Mouse (Mus musculus): ENCODE measurements at regions not wholly inside any gene's neighbourhood (a gene's known extent, or its start where the extent isn't known, plus 50 kb on each side); places are given as distances from the start of the nearest gene placed in this dataset.

- Histone ChIP-seq H3K4me1 (ENCODE audit: control insufficient read depth, insufficient read depth, low read length) (peaks cover 15% of the 10 kb centered on the region; the same call in 1 of the 2 replicates), H3K4me3 (ENCODE audit: low read depth, low read length) (no peak overlapping the region), H3K27me3 (replicated peaks; ENCODE audit: control insufficient read depth, insufficient read depth, low read length) (no peaks in the 10 kb centered on the region), H3K36me3 (ENCODE audit: control insufficient read depth, insufficient read depth, low read length) (no peaks in the 10 kb centered on the region), H3K27ac (ENCODE audit: low read depth, low read length) (no peak overlapping the region), H3K9me3 (replicated peaks; ENCODE audit: control insufficient read depth, low read length) (no peaks in the 10 kb centered on the region; the same call in 1 of the 2 replicates), H3K4me2 (ENCODE audit: low read length) (no peak overlapping the region), H3K9ac (ENCODE audit: low read length) (no peak overlapping the region)
- DNase-seq (ENCODE audit: low spot score): no peak
- no peak for ATAC-seq
- WGBS: 85% methylated on average over 5 of the region's 5 CpGs
These were observed 131.6 kb downstream of the Slc4a3 start for GRCm38 (mm10) chr1:75677695-75678094.

DNA sequence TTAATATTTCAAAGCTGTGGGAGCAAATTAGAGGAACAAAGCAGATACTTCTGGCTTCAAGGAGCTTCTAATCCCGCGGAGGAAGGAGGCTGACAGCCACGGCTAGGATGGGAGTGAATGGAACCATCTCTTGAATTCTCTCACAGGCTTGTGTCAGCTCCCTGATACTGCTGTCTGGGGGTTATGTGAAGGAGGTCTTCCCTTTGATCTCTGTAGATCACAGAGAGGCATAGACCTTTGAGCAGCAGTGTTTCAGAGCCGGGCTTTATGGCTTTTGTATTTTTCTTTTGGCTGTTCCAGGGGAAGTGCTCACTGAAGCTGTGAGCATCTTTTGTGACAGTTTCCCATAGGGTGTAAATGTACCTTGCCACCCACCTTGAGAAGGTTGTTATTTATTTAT, 132.2 kb downstream of the Slc4a3 start:
- no peaks in the 10 kb centered on the region for H3K27me3 ChIP-seq (replicated peaks; ENCODE audit: control insufficient read depth, insufficient read depth, low read length)
- peaks cover 15% of the 10 kb centered on the region; the same call in 1 of the 2 replicates for H3K4me1 ChIP-seq (ENCODE audit: control insufficient read depth, insufficient read depth, low read length)
- H3K27ac ChIP-seq (ENCODE audit: low read depth, low read length): no peak overlapping the region
- H3K9ac ChIP-seq (ENCODE audit: low read length): no peak overlapping the region
- no peak overlapping the region for H3K4me2 ChIP-seq (ENCODE audit: low read length)
- no peak overlapping the region for H3K4me3 ChIP-seq (ENCODE audit: low read depth, low read length)
- H3K9me3 ChIP-seq (replicated peaks; ENCODE audit: control insufficient read depth, low read length): no peaks in the 10 kb centered on the region; the same call in 1 of the 2 replicates
- WGBS: 19% methylated on average over 4 of the region's 4 CpGs
- peak; percentile 20 for DNase-seq (ENCODE audit: low spot score)
- no peak for ATAC-seq
- no peaks in the 10 kb centered on the region for H3K36me3 ChIP-seq (ENCODE audit: control insufficient read depth, insufficient read depth, low read length)

GRCm38 (mm10) chr1:75680366-75680765, 134.3 kb downstream of the Slc4a3 start:
- WGBS: 11% methylated on average over 10 of the region's 10 CpGs
- peak; percentile 71 for DNase-seq (ENCODE audit: low spot score)
- Histone ChIP-seq H3K27me3 (replicated peaks; ENCODE audit: control insufficient read depth, insufficient read depth, low read length) (no peaks in the 10 kb centered on the region), H3K4me3 (ENCODE audit: low read depth, low read length) (no peak overlapping the region), H3K36me3 (ENCODE audit: control insufficient read depth, insufficient read depth, low read length) (no peaks in the 10 kb centered on the region), H3K4me1 (ENCODE audit: control insufficient read depth, insufficient read depth, low read length) (peaks cover 15% of the 10 kb centered on the region; the same call in 1 of the 2 replicates), H3K9ac (ENCODE audit: low read length) (no peak overlapping the region), H3K9me3 (replicated peaks; ENCODE audit: control insufficient read depth, low read length) (no peaks in the 10 kb centered on the region; the same call in 1 of the 2 replicates), H3K27ac (ENCODE audit: low read depth, low read length) (peak overlapping the region; percentile 55; the same call in 1 of the 2 replicates), H3K4me2 (ENCODE audit: low read length) (0 out of 2 replicates have a peak overlapping the region, but pooled peaks have one; percentile 26)
- peak; percentile 78 for ATAC-seq

DNA sequence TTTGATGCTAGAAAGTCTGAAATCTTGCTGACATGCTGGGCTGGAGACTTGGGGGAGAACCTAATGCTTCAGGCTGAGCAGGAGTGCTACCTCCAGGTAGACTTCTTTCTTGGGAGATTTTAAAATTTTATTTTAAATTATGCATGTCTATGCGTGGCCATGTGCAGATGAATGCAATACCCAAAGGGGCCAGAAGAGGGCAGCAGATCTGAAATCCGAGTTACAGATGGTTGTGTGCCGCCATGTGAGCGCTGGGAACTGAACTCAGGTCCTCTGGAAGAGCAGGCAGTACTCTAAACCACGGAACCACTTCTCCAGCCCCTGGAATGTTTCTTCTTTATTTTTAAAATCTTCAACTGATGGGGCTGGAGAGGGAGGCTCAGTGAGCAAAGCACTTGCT, 135.8 kb downstream of the Slc4a3 start:
- 97% methylated on average over 5 of the region's 5 CpGs for WGBS
- DNase-seq (ENCODE audit: low spot score): no peak
- Histone ChIP-seq H3K27ac (ENCODE audit: low read depth, low read length) (no peak overlapping the region), H3K4me1 (ENCODE audit: control insufficient read depth, insufficient read depth, low read length) (peaks cover 15% of the 10 kb centered on the region; the same call in 1 of the 2 replicates), H3K4me2 (ENCODE audit: low read length) (no peak overlapping the region), H3K27me3 (replicated peaks; ENCODE audit: control insufficient read depth, insufficient read depth, low read length) (no peaks in the 10 kb centered on the region), H3K9ac (ENCODE audit: low read length) (no peak overlapping the region), H3K36me3 (ENCODE audit: control insufficient read depth, insufficient read depth, low read length) (no peaks in the 10 kb centered on the region), H3K4me3 (ENCODE audit: low read depth, low read length) (no peak overlapping the region), H3K9me3 (replicated peaks; ENCODE audit: control insufficient read depth, low read length) (no peaks in the 10 kb centered on the region; the same call in 1 of the 2 replicates)
- ATAC-seq: no peak

DNA sequence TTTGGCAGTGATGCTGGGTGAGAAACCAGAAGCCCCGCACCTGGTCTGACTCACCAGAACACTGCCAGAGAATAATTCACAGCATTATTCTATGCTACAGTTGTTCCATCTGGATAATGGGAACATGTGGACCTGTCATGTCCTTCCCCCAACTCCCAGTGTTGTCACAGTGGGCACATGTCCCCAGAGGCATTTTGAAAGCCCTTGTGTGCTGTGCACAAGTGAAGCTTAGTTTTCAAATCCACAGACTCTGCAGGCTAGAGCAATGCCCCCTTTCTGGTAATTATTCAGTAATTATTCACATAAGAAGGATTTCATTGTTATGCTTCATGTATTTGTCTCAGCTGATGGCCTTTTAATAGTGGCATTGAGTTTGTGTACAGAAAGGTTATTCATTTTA, 146.7 kb downstream of the Slc4a3 start:
- peak; percentile 89 for DNase-seq (ENCODE audit: low spot score)
- Histone ChIP-seq H3K36me3 (ENCODE audit: control insufficient read depth, insufficient read depth, low read length) (no peaks in the 10 kb centered on the region), H3K4me3 (ENCODE audit: low read depth, low read length) (no peak overlapping the region), H3K9me3 (replicated peaks; ENCODE audit: control insufficient read depth, low read length) (no peaks in the 10 kb centered on the region), H3K9ac (ENCODE audit: low read length) (no peak overlapping the region), H3K4me2 (ENCODE audit: low read length) (no peak overlapping the region), H3K4me1 (ENCODE audit: control insufficient read depth, insufficient read depth, low read length) (peaks cover 7% of the 10 kb centered on the region), H3K27me3 (replicated peaks; ENCODE audit: control insufficient read depth, insufficient read depth, low read length) (no peaks in the 10 kb centered on the region), H3K27ac (ENCODE audit: low read depth, low read length) (peak overlapping the region; percentile 33; the same call in 1 of the 2 replicates)
- 7% methylated on average over 1 of the region's 1 CpGs for WGBS
- ATAC-seq: peak; percentile 91

GRCm38 (mm10) chr1:75693231-75693914, 147.3 kb downstream of the Slc4a3 start:
- Histone ChIP-seq H3K4me2 (ENCODE audit: low read length) (no peak overlapping the region), H3K9ac (ENCODE audit: low read length) (no peak overlapping the region), H3K9me3 (replicated peaks; ENCODE audit: control insufficient read depth, low read length) (no peaks in the 10 kb centered on the region), H3K4me1 (ENCODE audit: control insufficient read depth, insufficient read depth, low read length) (peaks cover 7% of the 10 kb centered on the region), H3K27ac (ENCODE audit: low read depth, low read length) (peak overlapping the region; percentile 59), H3K36me3 (ENCODE audit: control insufficient read depth, insufficient read depth, low read length) (no peaks in the 10 kb centered on the region), H3K27me3 (replicated peaks; ENCODE audit: control insufficient read depth, insufficient read depth, low read length) (no peaks in the 10 kb centered on the region), H3K4me3 (ENCODE audit: low read depth, low read length) (no peak overlapping the region)
- DNase-seq (ENCODE audit: low spot score): peak; percentile 92
- peak; percentile 95 for ATAC-seq
- WGBS: 12% methylated on average over 12 of the region's 12 CpGs

- DNase-seq (ENCODE audit: low spot score) (peak; percentile 90), ATAC-seq (peak; percentile 85)
- Histone ChIP-seq H3K9ac (ENCODE audit: low read length) (peak overlapping the region; percentile 47; the same call in 1 of the 2 replicates), H3K9me3 (replicated peaks; ENCODE audit: control insufficient read depth, low read length) (no peaks in the 10 kb centered on the region), H3K4me2 (ENCODE audit: low read length) (peak overlapping the region; percentile 41), H3K27ac (ENCODE audit: low read depth, low read length) (peak overlapping the region; percentile 59), H3K36me3 (ENCODE audit: control insufficient read depth, insufficient read depth, low read length) (no peaks in the 10 kb centered on the region), H3K4me3 (ENCODE audit: low read depth, low read length) (peak overlapping the region; percentile 14; the same call in 1 of the 2 replicates), H3K27me3 (replicated peaks; ENCODE audit: control insufficient read depth, insufficient read depth, low read length) (no peaks in the 10 kb centered on the region), H3K4me1 (ENCODE audit: control insufficient read depth, insufficient read depth, low read length) (peaks cover 13% of the 10 kb centered on the region; the same call in 1 of the 2 replicates)
- WGBS: 12% methylated on average over 24 of the region's 24 CpGs
These were observed 159.0 kb downstream of the Slc4a3 start for GRCm38 (mm10) chr1:75704832-75705650.

DNA sequence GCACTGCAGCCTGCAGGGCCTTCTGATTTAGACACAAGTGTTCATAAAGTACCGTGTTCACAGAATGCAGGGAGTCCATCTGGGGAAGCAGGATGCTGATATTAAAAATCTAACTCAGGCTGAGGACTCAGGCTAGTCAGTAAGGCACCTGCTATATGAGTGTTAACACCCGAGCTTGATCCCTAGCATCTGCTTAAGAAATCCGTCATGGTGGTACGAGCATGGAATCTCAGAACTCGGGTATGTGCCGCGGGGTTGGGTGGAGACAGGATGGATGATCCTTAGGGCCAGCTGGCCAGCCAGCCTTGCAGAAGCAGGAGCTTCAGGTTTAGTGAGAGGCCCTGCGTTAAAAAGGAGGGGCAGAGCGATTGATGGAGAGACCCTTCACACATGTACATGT, 160.1 kb downstream of the Slc4a3 start:
- Histone ChIP-seq H3K9me3 (replicated peaks; ENCODE audit: control insufficient read depth, low read length) (no peaks in the 10 kb centered on the region), H3K36me3 (ENCODE audit: control insufficient read depth, insufficient read depth, low read length) (no peaks in the 10 kb centered on the region), H3K4me2 (ENCODE audit: low read length) (no peak overlapping the region), H3K27me3 (replicated peaks; ENCODE audit: control insufficient read depth, insufficient read depth, low read length) (no peaks in the 10 kb centered on the region), H3K27ac (ENCODE audit: low read depth, low read length) (no peak overlapping the region), H3K4me1 (ENCODE audit: control insufficient read depth, insufficient read depth, low read length) (peaks cover 13% of the 10 kb centered on the region; the same call in 1 of the 2 replicates), H3K4me3 (ENCODE audit: low read depth, low read length) (no peak overlapping the region), H3K9ac (ENCODE audit: low read length) (no peak overlapping the region)
- ATAC-seq: no peak
- 77% methylated on average over 9 of the region's 9 CpGs for WGBS
- no peak for DNase-seq (ENCODE audit: low spot score)
